Mouse (Mus musculus): Measurements from ENCODE around the gene Dhps. TPM values are rescaled to one million over a fixed set of nuclear protein-coding genes. Genes with fewer than 3 reads are reported as not detected.

Dhps gene
- 45.9 and 49.9 TPM in 2 replicates for polyA plus RNA-seq (2012; rRNA removed)

DNA sequence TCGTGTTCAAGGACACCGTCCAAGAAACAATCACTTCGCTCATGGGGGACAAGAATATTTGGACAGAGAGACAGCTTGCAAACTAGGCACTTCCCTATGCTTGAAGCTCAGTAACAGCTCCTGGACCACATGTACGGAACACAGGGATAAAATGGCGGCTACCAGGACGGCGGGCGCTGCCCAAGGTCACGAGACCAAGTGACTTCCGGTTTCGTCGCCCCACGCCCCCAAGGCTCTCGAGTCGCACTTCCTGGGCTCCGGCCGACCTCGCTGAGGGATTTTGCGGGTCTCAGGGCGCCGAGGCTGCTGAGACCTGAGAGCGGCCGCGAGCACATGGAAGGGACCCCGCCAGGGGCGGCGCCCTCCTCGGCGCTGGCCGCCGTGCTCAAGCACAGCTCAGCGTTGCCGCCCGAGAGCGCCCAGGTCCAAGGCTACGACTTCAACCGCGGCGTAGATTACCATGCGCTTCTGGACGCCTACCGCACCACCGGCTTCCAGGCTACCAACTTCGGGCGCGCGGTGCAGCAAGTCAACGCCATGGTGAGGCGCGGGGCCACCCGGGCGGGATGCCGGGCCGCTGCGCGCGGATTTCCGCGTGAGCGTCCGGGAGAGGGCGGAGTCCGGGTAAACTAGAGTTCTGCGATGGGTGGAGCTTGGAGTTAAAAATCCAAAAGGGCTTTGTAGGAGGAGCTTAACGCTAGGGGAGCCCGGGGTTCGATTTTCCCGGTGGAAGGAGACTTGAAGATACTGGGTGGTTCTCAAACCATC, at the start of gene Dhps:
TSS of gene Dhps (plus strand) at position 244 of the 768 bp plus-strand sequence.
- TF ChIP-seq POLR2A (IDR thresholded peaks at IDR 0.05; ENCODE audit: borderline replicate concordance, extremely low read depth, low read depth, low read length): peak; percentile 64
- no peak for TF ChIP-seq CTCF (IDR thresholded peaks at IDR 0.05; ENCODE audit: insufficient read depth, low read length)
- DNase-seq: peak; percentile 88
- Histone ChIP-seq H3K4me1 (ENCODE audit: control insufficient read depth, insufficient read depth, low read length) (peaks cover 8% of the 10 kb centered on the region), H3K4me3 (replicated peaks; ENCODE audit: extremely low read depth, low read depth, low read length) (peak within 1 kb of the TSS; percentile 79)
- WGBS: under 1% methylated on average over 68 of the region's 68 CpGs

DNA sequence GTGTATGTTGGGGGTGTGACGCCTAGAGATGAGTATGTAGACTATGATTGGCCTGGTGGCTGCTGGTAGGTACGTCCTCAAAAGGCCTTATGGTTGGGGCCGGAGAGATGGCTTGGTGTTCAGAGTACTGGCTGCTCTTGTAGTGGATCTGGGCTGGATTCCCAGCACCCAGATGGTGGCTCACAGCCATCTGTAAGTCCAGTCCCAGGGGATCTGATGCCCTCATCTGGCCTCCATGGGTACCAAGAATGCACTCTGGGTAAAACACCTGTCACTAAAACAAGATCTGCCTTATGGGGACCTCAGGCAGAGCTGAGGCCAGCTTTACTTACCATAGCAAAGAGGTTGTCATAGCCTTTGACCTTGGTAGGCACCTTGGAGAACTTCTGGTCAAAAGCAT, 47.7 kb upstream of the Dhps start:
- H3K4me1 ChIP-seq (ENCODE audit: control insufficient read depth, insufficient read depth, low read length): peaks cover 8% of the 10 kb centered on the region
- no peak overlapping the region for H3K4me3 ChIP-seq (replicated peaks; ENCODE audit: extremely low read depth, low read depth, low read length)
- 96% methylated on average over 3 of the region's 3 CpGs for WGBS
- DNase-seq: no peak
- no peak for TF ChIP-seq POLR2A (IDR thresholded peaks at IDR 0.05; ENCODE audit: borderline replicate concordance, extremely low read depth, low read depth, low read length)
- no peak for TF ChIP-seq CTCF (IDR thresholded peaks at IDR 0.05; ENCODE audit: insufficient read depth, low read length)

DNA sequence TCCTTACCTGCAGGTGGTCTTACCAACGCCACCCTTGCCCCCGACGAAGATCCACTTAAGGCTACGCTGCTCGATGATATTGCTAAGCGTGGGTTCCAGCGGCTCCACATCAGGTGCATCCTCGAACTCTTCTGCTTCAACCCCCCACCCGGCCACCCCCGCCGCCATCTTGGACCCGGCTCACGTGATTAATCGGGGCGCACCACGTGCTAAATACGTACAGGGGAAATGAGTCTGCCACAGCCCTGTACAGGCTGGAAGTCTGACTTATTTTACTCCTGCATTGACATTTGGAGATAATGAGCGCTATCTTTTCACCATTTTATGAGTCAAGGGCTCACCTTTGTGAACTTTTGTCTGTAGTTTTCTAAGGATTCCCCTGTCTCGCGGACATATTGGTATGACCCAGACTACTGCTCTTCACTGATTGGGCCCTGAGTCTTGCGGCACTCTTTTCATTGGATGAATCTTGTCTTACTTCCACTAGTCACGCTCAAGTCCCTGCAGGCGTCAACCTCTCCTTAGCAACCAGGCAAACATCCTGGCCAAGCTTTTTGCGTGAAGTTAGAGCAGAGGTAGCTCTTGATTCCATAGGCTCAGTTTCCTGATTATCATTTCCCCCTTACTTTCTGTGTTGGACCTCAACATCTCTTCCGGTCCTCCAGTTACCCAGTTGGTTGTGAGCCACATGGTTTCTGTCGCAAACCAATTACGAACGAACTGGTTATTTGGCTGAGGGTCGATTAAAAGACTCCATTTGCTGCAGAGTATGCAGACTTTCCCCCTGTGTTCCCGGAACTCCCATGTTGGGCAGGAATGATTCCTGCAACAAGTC, 46.2 kb upstream of the Dhps start, which contains the start of gene Asna1:
TSS of gene Asna1 (minus strand) at position 184 of the 835 bp plus-strand sequence.
- WGBS: 2% methylated on average over 30 of the region's 30 CpGs
- H3K4me3 ChIP-seq (replicated peaks; ENCODE audit: extremely low read depth, low read depth, low read length): peak within 1 kb of the TSS; percentile 95
- no peak for TF ChIP-seq CTCF (IDR thresholded peaks at IDR 0.05; ENCODE audit: insufficient read depth, low read length)
- peak; percentile 73; the same call in 1 of the 2 replicates for TF ChIP-seq POLR2A (IDR thresholded peaks at IDR 0.05; ENCODE audit: borderline replicate concordance, extremely low read depth, low read depth, low read length)
- H3K4me1 ChIP-seq (ENCODE audit: control insufficient read depth, insufficient read depth, low read length): peaks cover 12% of the 10 kb centered on the region
- peak; percentile 81 for DNase-seq

DNA sequence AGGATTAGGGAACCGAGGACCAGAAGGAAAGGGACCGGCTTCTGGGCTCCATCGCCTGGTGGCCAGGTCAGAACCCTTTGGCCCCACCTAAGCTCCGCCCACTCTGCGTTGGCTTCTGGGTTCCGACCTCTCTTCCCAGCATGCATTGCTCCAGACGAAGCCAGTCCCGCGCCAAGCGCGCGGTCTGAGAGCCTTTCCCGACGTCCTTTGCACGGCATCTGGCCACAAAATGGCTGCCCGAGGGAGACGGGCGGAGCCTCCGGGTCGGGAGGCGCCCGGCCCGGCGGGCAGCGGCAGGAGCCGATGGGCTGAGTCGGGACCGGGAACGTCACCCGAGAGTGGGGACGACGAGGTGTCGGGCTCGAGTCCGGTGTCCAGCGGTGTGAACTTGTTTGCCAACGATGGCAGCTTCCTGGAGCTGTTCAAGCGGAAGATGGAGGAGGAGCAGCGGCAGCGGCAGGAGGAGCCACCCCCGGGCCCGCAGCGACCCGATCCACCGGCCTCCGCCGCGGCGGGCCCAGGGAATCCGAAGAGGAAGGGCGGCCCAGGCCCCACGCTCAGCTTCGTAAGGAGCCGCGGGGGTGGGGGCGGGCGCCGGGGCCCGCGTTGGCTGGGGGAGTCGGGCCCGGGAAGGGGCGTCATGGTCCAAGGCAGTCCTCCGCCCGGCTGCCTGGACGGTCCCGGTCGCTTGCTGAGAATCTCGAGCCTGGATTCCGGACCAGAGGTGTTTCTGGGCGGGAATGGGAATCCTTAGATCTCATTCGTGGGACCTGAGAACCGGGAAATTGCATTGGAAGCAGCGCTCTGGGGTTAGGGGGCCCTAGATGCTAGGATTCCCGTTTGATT, 44.7 kb upstream of the Dhps start, which contains the start of gene Trir:
TSS of gene Trir (plus strand) at position 154 of the 846 bp plus-strand sequence.
- TF ChIP-seq POLR2A (IDR thresholded peaks at IDR 0.05; ENCODE audit: borderline replicate concordance, extremely low read depth, low read depth, low read length) (peak; percentile 87), CTCF (IDR thresholded peaks at IDR 0.05; ENCODE audit: insufficient read depth, low read length) (no peak)
- H3K4me1 ChIP-seq (ENCODE audit: control insufficient read depth, insufficient read depth, low read length): peaks cover 12% of the 10 kb centered on the region
- H3K4me3 ChIP-seq (replicated peaks; ENCODE audit: extremely low read depth, low read depth, low read length): peak within 1 kb of the TSS; percentile 95
- under 1% methylated on average over 75 of the region's 75 CpGs for WGBS
- DNase-seq: peak; percentile 97

- Histone ChIP-seq H3K4me3 (replicated peaks; ENCODE audit: extremely low read depth, low read depth, low read length) (peak overlapping the region; percentile 85), H3K4me1 (ENCODE audit: control insufficient read depth, insufficient read depth, low read length) (peaks cover 12% of the 10 kb centered on the region)
- TF ChIP-seq CTCF (IDR thresholded peaks at IDR 0.05; ENCODE audit: insufficient read depth, low read length) (no peak), POLR2A (IDR thresholded peaks at IDR 0.05; ENCODE audit: borderline replicate concordance, extremely low read depth, low read depth, low read length) (no peak)
- under 1% methylated on average over 13 of the region's 13 CpGs for WGBS
- DNase-seq: no peak
Measured at GRCm38 (mm10) chr8:85027516-85027855, 44.1 kb upstream of the Dhps start.

- peaks cover 12% of the 10 kb centered on the region for H3K4me1 ChIP-seq (ENCODE audit: control insufficient read depth, insufficient read depth, low read length)
- no peak for TF ChIP-seq POLR2A (IDR thresholded peaks at IDR 0.05; ENCODE audit: borderline replicate concordance, extremely low read depth, low read depth, low read length)
- TF ChIP-seq CTCF (IDR thresholded peaks at IDR 0.05; ENCODE audit: insufficient read depth, low read length): no peak
- H3K4me3 ChIP-seq (replicated peaks; ENCODE audit: extremely low read depth, low read depth, low read length): peak overlapping the region; percentile 85
- whole genome bisulfite sequencing: 10% methylated on average over 2 of the region's 2 CpGs
- no peak for DNase-seq
Measured at GRCm38 (mm10) chr8:85027922-85028321, 43.6 kb upstream of the Dhps start.

DNA sequence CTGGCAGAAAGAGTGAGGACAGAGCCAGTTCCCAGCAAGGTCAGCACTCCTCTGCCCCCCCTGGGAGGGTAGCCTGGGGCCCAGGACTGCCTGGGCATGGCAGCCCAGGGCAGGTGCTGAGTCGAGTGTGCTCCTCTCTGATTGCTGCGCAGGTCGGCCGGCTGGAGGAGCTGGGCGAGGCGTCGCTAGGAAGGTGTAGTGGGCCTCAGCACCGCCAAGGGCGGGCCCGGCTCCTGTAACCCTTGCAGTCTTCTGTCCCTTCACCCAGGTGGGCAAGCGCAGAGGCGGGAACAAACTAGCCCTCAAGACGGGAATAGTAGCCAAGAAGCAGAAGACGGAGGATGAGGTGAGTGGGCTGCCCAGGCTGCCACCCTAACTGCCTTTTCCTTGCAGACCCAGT, 42.3 kb upstream of the Dhps start:
- Histone ChIP-seq H3K4me3 (replicated peaks; ENCODE audit: extremely low read depth, low read depth, low read length) (no peak overlapping the region), H3K4me1 (ENCODE audit: control insufficient read depth, insufficient read depth, low read length) (peaks cover 12% of the 10 kb centered on the region)
- TF ChIP-seq CTCF (IDR thresholded peaks at IDR 0.05; ENCODE audit: insufficient read depth, low read length): no peak
- TF ChIP-seq POLR2A (IDR thresholded peaks at IDR 0.05; ENCODE audit: borderline replicate concordance, extremely low read depth, low read depth, low read length): no peak
- DNase-seq: no peak
- 65% methylated on average over 14 of the region's 14 CpGs for WGBS

DNA sequence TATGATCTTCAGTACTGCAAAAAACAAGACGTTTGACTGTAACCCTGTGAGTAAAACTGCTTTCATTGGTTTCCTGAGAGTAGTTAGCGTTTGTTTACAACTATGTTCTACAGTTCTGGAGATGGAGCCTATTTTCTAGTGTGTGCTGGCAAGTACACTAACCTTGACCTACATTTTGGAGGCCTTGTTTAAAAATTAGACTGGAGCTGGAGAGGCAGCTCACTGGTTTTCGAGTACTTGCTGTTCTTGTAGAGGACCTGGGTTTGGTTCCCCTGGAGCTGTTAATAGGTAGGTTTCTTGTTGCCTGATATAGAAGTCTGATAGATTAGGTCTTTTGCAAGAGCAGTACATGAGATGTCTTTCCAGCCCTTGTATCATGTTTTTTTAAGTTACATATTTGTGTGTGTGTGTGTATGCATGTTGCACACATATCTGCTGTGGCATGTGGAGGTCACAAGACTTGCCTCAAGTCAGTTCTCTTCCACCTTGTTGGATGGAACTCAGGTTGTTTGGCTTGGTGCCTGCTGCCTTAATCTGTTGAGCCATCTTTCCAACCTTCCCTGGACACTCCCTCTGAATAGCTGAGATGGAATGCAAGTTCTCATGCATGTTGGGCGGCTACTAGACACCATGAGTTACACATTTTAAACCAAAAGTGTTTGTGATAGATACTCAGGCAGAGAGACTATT, 38.8 kb upstream of the Dhps start:
- 64% methylated on average over 4 of the region's 4 CpGs for WGBS
- TF ChIP-seq POLR2A (IDR thresholded peaks at IDR 0.05; ENCODE audit: borderline replicate concordance, extremely low read depth, low read depth, low read length) (no peak), CTCF (IDR thresholded peaks at IDR 0.05; ENCODE audit: insufficient read depth, low read length) (no peak)
- no peak for DNase-seq
- no peak overlapping the region for H3K4me3 ChIP-seq (replicated peaks; ENCODE audit: extremely low read depth, low read depth, low read length)
- peaks cover 20% of the 10 kb centered on the region for H3K4me1 ChIP-seq (ENCODE audit: control insufficient read depth, insufficient read depth, low read length)
